15 mouse cellular contexts compared by ENCODE assay signal in the genomic region with DNA sequence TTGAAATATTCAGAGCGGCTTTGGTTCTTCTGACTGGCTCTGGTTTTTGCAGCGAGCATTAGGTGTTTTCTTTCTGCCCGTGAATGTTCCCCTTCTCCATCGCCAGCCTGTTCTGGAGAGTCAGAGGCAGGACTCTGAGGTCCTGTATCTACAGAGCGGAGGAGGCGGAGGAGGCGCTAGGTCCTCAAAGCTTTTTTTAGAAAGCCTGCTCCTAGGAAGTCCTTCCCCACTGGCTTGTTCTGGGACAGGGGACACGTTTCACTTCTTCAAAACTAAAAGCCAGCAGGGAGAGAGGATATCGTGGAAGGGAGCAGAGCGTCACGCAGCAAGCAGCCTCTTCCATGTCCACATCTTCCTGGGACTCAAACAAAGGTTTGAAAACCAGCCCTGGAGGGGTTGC. TPM values are rescaled to one million over a fixed set of nuclear protein-coding genes. Genes with fewer than 3 reads are reported as not detected.
A peak's percentile ranks its signal among the peaks of the same experiment; 100 is the strongest.
DNase-seq lines count a peak whose midpoint lies in the region; ATAC-seq and TF ChIP-seq lines count a peak whose summit lies in the region.
"Had no signal": no experiment of that assay in that cellular context is flagged by ENCODE, and none has a peak within 500 bp of the region (broad histone marks: within the 10 kb centered on the region; RNA-seq: fewer than 3 reads in every experiment).

No protein-coding gene starts in this region.

- H3K4me2 ChIP-seq in lung, postnatal 0 days (replicated peaks; ENCODE audit: low read depth, low read length): no peak overlapping the region
- peak overlapping the region; percentile 17 for H3K4me2 ChIP-seq in heart, embryonic 12.5 days
- H3K4me2 ChIP-seq in limb, embryonic 15.5 days: no peak overlapping the region
- no peak overlapping the region for H3K4me2 ChIP-seq in stomach, postnatal 0 days (replicated peaks; ENCODE audit: low read depth)
- no peak overlapping the region for H3K4me2 ChIP-seq in midbrain, embryonic 13.5 days (replicated peaks)
- H3K4me2 ChIP-seq: forebrain, embryonic 12.5 days; hindbrain, embryonic 15.5 days had no signal

- no peak for TF ChIP-seq CTCF in lung, postnatal 0 days (IDR thresholded peaks at IDR 0.05)
- TF ChIP-seq CTCF in stomach, postnatal 0 days (IDR thresholded peaks at IDR 0.05; ENCODE audit: low read depth): no peak

- no peak for ATAC-seq in lung, postnatal 0 days
- no peak for ATAC-seq in heart, embryonic 12.5 days (ENCODE audit: insufficient number of reproducible peaks, low FRiP score)
- ATAC-seq in limb, embryonic 15.5 days (ENCODE audit: insufficient number of reproducible peaks, low FRiP score, low TSS enrichment, low read depth): no peak
- no peak for ATAC-seq in stomach, postnatal 0 days (ENCODE audit: low FRiP score, low TSS enrichment)
- no peak for ATAC-seq in midbrain, embryonic 13.5 days
- ATAC-seq: midbrain, embryonic 16.5 days had no signal

- 49% methylated on average over 11 of the region's 11 CpGs for WGBS in lung, postnatal 0 days
- whole genome bisulfite sequencing in heart, embryonic 12.5 days: 55% methylated on average over 11 of the region's 11 CpGs
- whole genome bisulfite sequencing in limb, embryonic 15.5 days: 73% methylated on average over 11 of the region's 11 CpGs
- 68% methylated on average over 11 of the region's 11 CpGs for whole genome bisulfite sequencing in stomach, postnatal 0 days
- WGBS in midbrain, embryonic 13.5 days: 83% methylated on average over 11 of the region's 11 CpGs

- TF ChIP-seq EP300 in lung, postnatal 0 days (IDR thresholded peaks at IDR 0.05): no peak
- TF ChIP-seq EP300 in stomach, postnatal 0 days (optimal IDR thresholded peaks at IDR 0.05): no peak

- H3K4me1 ChIP-seq in lung, postnatal 0 days (ENCODE audit: insufficient read depth, low read depth, low read length): peaks cover 21% of the 10 kb centered on the region
- peaks cover 30% of the 10 kb centered on the region for H3K4me1 ChIP-seq in heart, embryonic 12.5 days (replicated peaks)
- H3K4me1 ChIP-seq in limb, embryonic 15.5 days: peaks cover 4% of the 10 kb centered on the region; the same call in 1 of the 2 replicates
- no peaks in the 10 kb centered on the region for H3K4me1 ChIP-seq in stomach, postnatal 0 days (replicated peaks; ENCODE audit: control insufficient read depth, insufficient read depth)
- H3K4me1 ChIP-seq in midbrain, embryonic 13.5 days (replicated peaks): no peaks in the 10 kb centered on the region
- H3K4me1 ChIP-seq: forebrain, embryonic 12.5 days; hindbrain, embryonic 15.5 days had no signal

- H3K9ac ChIP-seq in lung, postnatal 0 days (replicated peaks; ENCODE audit: low read depth): no peak overlapping the region
- no peak overlapping the region for H3K9ac ChIP-seq in heart, embryonic 12.5 days
- H3K9ac ChIP-seq in limb, embryonic 15.5 days: no peak overlapping the region
- H3K9ac ChIP-seq in stomach, postnatal 0 days (ENCODE audit: low read length): no peak overlapping the region
- no peak overlapping the region for H3K9ac ChIP-seq in midbrain, embryonic 13.5 days (replicated peaks)
- H3K9ac ChIP-seq: forebrain, embryonic 12.5 days; hindbrain, embryonic 15.5 days had no signal

- DNase-seq in lung, postnatal 0 days (ENCODE audit: low spot score): no peak
- no peak for DNase-seq in lung, adult 18-20 months
- no peak for DNase-seq in stomach, postnatal 0 days (ENCODE audit: low spot score)
- DNase-seq in thymus, adult 18-20 months: no peak
- DNase-seq: adrenal gland, adult 8-10 months; cerebellum, adult 18-20 months; gastrocnemius, postnatal 14 days; kidney, postnatal 10 days; right cerebral cortex, adult 18-20 months had no signal

- H3K27ac ChIP-seq in lung, postnatal 0 days (ENCODE audit: low read length): peak overlapping the region; percentile 62
- no peak overlapping the region for H3K27ac ChIP-seq in heart, embryonic 12.5 days (ENCODE audit: poor library complexity, severe bottlenecking)
- 0 out of 2 replicates have a peak overlapping the region, but pooled peaks have one; percentile 8 for H3K27ac ChIP-seq in limb, embryonic 15.5 days
- peak overlapping the region; percentile 92 for H3K27ac ChIP-seq in stomach, postnatal 0 days (replicated peaks)
- H3K27ac ChIP-seq in midbrain, embryonic 13.5 days: no peak overlapping the region
- H3K27ac ChIP-seq: forebrain, embryonic 12.5 days; hindbrain, embryonic 15.5 days had no signal

- H3K9me3 ChIP-seq in lung, postnatal 0 days (ENCODE audit: low read length): no peaks in the 10 kb centered on the region
- H3K9me3 ChIP-seq in heart, embryonic 12.5 days (replicated peaks): peaks cover 3% of the 10 kb centered on the region; the same call in 1 of the 2 replicates
- H3K9me3 ChIP-seq in limb, embryonic 15.5 days: no peaks in the 10 kb centered on the region
- no peaks in the 10 kb centered on the region for H3K9me3 ChIP-seq in stomach, postnatal 0 days (ENCODE audit: control insufficient read depth, low read length)
- H3K9me3 ChIP-seq in midbrain, embryonic 13.5 days: no peaks in the 10 kb centered on the region; the same call in 1 of the 2 replicates
- H3K9me3 ChIP-seq: hindbrain, embryonic 15.5 days had no signal

- no peaks in the 10 kb centered on the region for H3K27me3 ChIP-seq in lung, postnatal 0 days (replicated peaks; ENCODE audit: insufficient read depth, low read length)
- H3K27me3 ChIP-seq in heart, embryonic 12.5 days (replicated peaks): no peaks in the 10 kb centered on the region
- H3K27me3 ChIP-seq in limb, embryonic 15.5 days: no peaks in the 10 kb centered on the region
- no peaks in the 10 kb centered on the region for H3K27me3 ChIP-seq in stomach, postnatal 0 days (ENCODE audit: control insufficient read depth, insufficient read depth, low read length)
- no peaks in the 10 kb centered on the region for H3K27me3 ChIP-seq in midbrain, embryonic 13.5 days
- H3K27me3 ChIP-seq: forebrain, embryonic 12.5 days; hindbrain, embryonic 15.5 days had no signal

- no peak overlapping the region for H3K4me3 ChIP-seq in lung, postnatal 0 days (ENCODE audit: low read depth, low read length)
- H3K4me3 ChIP-seq in heart, embryonic 12.5 days: no peak overlapping the region
- no peak overlapping the region for H3K4me3 ChIP-seq in limb, embryonic 15.5 days
- no peak overlapping the region for H3K4me3 ChIP-seq in stomach, postnatal 0 days (ENCODE audit: low read depth, low read length)
- H3K4me3 ChIP-seq in midbrain, embryonic 13.5 days (replicated peaks): no peak overlapping the region
- H3K4me3 ChIP-seq: forebrain, embryonic 12.5 days; hindbrain, embryonic 15.5 days had no signal

- no peaks in the 10 kb centered on the region for H3K36me3 ChIP-seq in lung, postnatal 0 days (ENCODE audit: insufficient read depth, low read length)
- no peaks in the 10 kb centered on the region for H3K36me3 ChIP-seq in heart, embryonic 12.5 days
- H3K36me3 ChIP-seq in limb, embryonic 15.5 days: no peaks in the 10 kb centered on the region
- no peaks in the 10 kb centered on the region for H3K36me3 ChIP-seq in stomach, postnatal 0 days (ENCODE audit: control insufficient read depth, insufficient read depth, low read length)
- no peaks in the 10 kb centered on the region for H3K36me3 ChIP-seq in midbrain, embryonic 13.5 days
- H3K36me3 ChIP-seq: forebrain, embryonic 12.5 days; hindbrain, embryonic 15.5 days had no signal

RNA-seq across cellular contexts. Expression of a gene that starts 26.9 kb away (rescaled TPM):
- polyA plus RNA-seq in lung, postnatal 0 days (2015; fragmentation: Nextera tagmentation; extraction: Ambion mirVana): 57.8 and 69.4 TPM in 2 replicates
- polyA plus RNA-seq in heart, embryonic 12.5 days (2016; fragmentation: Nextera tagmentation; extraction: Ambion mirVana): 71.8 and 79.2 TPM in 2 replicates
- polyA plus RNA-seq in limb, embryonic 15.5 days (2015; fragmentation: Nextera tagmentation; extraction: Ambion mirVana): 118 TPM in 2 replicates
- polyA plus RNA-seq in stomach, postnatal 0 days (2015; fragmentation: Nextera tagmentation; extraction: Ambion mirVana): 43.7 and 43.8 TPM in 2 replicates
- 63.2 and 72.9 TPM in 2 replicates for polyA plus RNA-seq in midbrain, embryonic 13.5 days (2015; fragmentation: Nextera tagmentation; extraction: Ambion mirVana)

Comparison
In these comparisons a context has a peak if more than half of its experiments do, and no peak if none do; other contexts are left out.
1. H3K27ac ChIP-seq: peak in lung, postnatal 0 days (single experiment), limb, embryonic 15.5 days (single experiment) and stomach, postnatal 0 days (single experiment); none in heart, embryonic 12.5 days (single experiment) and midbrain, embryonic 13.5 days (single experiment).